Mouse (Mus musculus): ENCODE results near the gene Ube2e1.

DNA sequence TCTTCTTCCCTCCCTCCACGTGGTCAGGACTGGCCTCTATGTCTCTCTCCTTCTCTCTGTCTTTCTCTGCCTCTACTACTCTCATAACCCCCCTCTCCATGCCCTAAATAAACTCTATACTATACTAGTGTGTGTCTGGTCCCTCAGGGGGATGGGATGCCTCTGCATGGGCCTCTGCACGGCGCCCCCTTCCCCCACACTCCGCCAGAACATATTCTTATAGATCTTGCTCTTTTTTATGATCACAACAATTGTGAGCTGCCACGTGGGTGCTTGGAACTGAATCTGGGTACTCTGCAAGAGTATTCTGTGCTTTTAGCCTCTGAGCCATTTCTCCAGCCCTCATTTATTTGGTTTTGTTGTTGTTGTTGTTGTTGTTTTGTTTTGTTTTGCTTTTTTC lies 18.2 kb upstream of the Ube2e1 start:
- TF ChIP-seq CTCF (IDR thresholded peaks at IDR 0.05; ENCODE audit: borderline replicate concordance, insufficient read depth, low read length) (no peak), POLR2A (IDR thresholded peaks at IDR 0.05; ENCODE audit: low read depth, low read length) (no peak)
